Mouse (Mus musculus) heart, embryonic 15.5 days (tissue): ENCODE results near the gene Plxnc1. TPM values are rescaled to one million over a fixed set of nuclear protein-coding genes. Genes with fewer than 3 reads are reported as not detected.
A peak's percentile ranks its signal among the peaks of the same experiment; 100 is the strongest.

Experiments
- ATAC-seq: fragments of 200-750 bp; cut with Nextera tagmentation; replicated peaks from 2 replicates; pipeline ENCODE4 v1.8.0; 2017; ENCODE audit warnings: low read depth, moderate TSS enrichment; ENCODE audit not compliant: insufficient number of reproducible peaks, insufficient read depth, low FRiP score
- H3K27ac ChIP-seq: fragments of 300-500 bp; sonication (generic); 2 replicates; pipeline ENCODE4 v1.5.1; 2015; ENCODE audit warnings: mild to moderate bottlenecking, inconsistent platforms
- H3K27me3 ChIP-seq: fragments of 300-500 bp; sonication (generic); 2 replicates; pipeline ENCODE4 v1.6.1; 2015; ENCODE audit warnings: inconsistent platforms
- H3K36me3 ChIP-seq: fragments of 300-500 bp; sonication (generic); 2 replicates; pipeline ENCODE4 v1.6.1; 2015; ENCODE audit warnings: mild to moderate bottlenecking, inconsistent platforms
- H3K4me1 ChIP-seq: fragments of 300-500 bp; sonication (generic); replicated peaks from 2 replicates; pipeline ENCODE4 v1.6.1; 2015; ENCODE audit warnings: inconsistent platforms
- H3K4me2 ChIP-seq: fragments of 300-500 bp; sonication (generic); 2 replicates; pipeline ENCODE4 v1.6.1; 2015; ENCODE audit warnings: inconsistent platforms, mild to moderate bottlenecking, moderate library complexity
- H3K4me3 ChIP-seq: fragments of 300-500 bp; sonication (generic); 2 replicates; pipeline ENCODE4 v1.5.1; 2015; ENCODE audit warnings: mild to moderate bottlenecking, inconsistent platforms
- H3K9ac ChIP-seq: fragments of 300-500 bp; sonication (generic); 2 replicates; pipeline ENCODE4 v1.6.1; 2015; ENCODE audit warnings: mild to moderate bottlenecking, inconsistent platforms
- H3K9me3 ChIP-seq: fragments of 300-500 bp; sonication (generic); replicated peaks from 2 replicates; pipeline ENCODE4 v1.6.1; 2016; ENCODE audit warnings: inconsistent platforms
- WGBS: fragments of 180-500 bp; shearing (Covaris S2); methylation state at CpG from one replicate; pipeline ENCODE4 v1.1.7; 2015; ENCODE audit warnings: mixed read lengths; 5-methylcytosine and 5-hydroxymethylcytosine counted together
- polyA plus RNA-seq: library from polyadenylated mRNA; unstranded; fragments of >200 nt; fragmentation: Nextera tagmentation; extraction: Ambion mirVana; gene quantifications from 2 replicates; pipeline ENCODE4 v1.2.1, GENCODE M21; 2015

Plxnc1 gene
- polyA plus RNA-seq, 1 experiment from 2014 or later, result 2.9 TPM

- Histone ChIP-seq H3K9me3 (no peaks in the 10 kb centered on the region), H3K36me3 (no peaks in the 10 kb centered on the region), H3K9ac (no peak overlapping the region), H3K4me1 (peaks cover 10% of the 10 kb centered on the region), H3K4me3 (no peak overlapping the region), H3K27me3 (no peaks in the 10 kb centered on the region), H3K27ac (no peak overlapping the region), H3K4me2 (0 out of 2 replicates have a peak overlapping the region, but pooled peaks have one; percentile 6)
- no peak for ATAC-seq
- 53% methylated on average over 9 of the region's 9 CpGs for WGBS
Measured at GRCm38 (mm10) chr10:94974345-94975098, 29.9 kb upstream of the Plxnc1 start.

GRCm38 (mm10) chr10:94971625-94972161, 27.1 kb upstream of the Plxnc1 start:
- H3K27me3 ChIP-seq, result no peaks in the 10 kb centered on the region
- peaks cover 10% of the 10 kb centered on the region for H3K4me1 ChIP-seq
- H3K27ac ChIP-seq, result no peak overlapping the region
- no peaks in the 10 kb centered on the region for H3K36me3 ChIP-seq
- H3K9ac ChIP-seq, result no peak overlapping the region
- 77% methylated on average over 3 of the region's 3 CpGs for WGBS
- H3K9me3 ChIP-seq, result no peaks in the 10 kb centered on the region
- no peak overlapping the region for H3K4me2 ChIP-seq
- no peak overlapping the region for H3K4me3 ChIP-seq
- no peak for ATAC-seq

DNA sequence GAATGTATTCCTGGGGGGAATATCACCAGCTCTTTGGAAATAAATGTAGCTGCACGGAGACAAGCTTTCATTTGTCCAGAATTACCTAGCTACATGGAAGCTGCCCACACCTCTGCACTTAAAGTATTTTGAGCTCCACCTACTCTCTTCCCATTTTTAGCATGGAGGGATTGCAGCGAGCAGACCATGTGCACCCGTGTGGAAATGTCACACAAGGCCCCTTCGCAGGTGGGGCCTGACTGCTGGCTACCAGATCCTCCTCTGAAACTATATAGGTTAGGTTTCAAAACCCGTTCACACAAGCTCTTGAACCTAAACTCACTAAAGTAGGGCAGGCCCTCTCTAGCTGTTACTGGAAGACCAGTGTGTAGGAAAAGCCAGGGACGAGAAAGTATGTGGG, 25.6 kb upstream of the Plxnc1 start:
- H3K27ac ChIP-seq, result no peak overlapping the region
- 68% methylated on average over 6 of the region's 6 CpGs for WGBS
- no peaks in the 10 kb centered on the region for H3K27me3 ChIP-seq
- no peak overlapping the region for H3K4me2 ChIP-seq
- H3K4me1 ChIP-seq, result peaks cover 8% of the 10 kb centered on the region
- no peaks in the 10 kb centered on the region for H3K9me3 ChIP-seq
- ATAC-seq, result no peak
- no peaks in the 10 kb centered on the region for H3K36me3 ChIP-seq
- no peak overlapping the region for H3K9ac ChIP-seq
- H3K4me3 ChIP-seq, result no peak overlapping the region

GRCm38 (mm10) chr10:94967468-94967867, 22.8 kb upstream of the Plxnc1 start:
- H3K36me3 ChIP-seq, result no peaks in the 10 kb centered on the region
- no peak overlapping the region for H3K27ac ChIP-seq
- no peaks in the 10 kb centered on the region for H3K4me1 ChIP-seq
- H3K9me3 ChIP-seq, result no peaks in the 10 kb centered on the region
- no peaks in the 10 kb centered on the region for H3K27me3 ChIP-seq
- H3K4me2 ChIP-seq, result no peak overlapping the region
- WGBS, result 85% methylated on average over 7 of the region's 7 CpGs
- no peak overlapping the region for H3K9ac ChIP-seq
- no peak overlapping the region for H3K4me3 ChIP-seq
- no peak for ATAC-seq

DNA sequence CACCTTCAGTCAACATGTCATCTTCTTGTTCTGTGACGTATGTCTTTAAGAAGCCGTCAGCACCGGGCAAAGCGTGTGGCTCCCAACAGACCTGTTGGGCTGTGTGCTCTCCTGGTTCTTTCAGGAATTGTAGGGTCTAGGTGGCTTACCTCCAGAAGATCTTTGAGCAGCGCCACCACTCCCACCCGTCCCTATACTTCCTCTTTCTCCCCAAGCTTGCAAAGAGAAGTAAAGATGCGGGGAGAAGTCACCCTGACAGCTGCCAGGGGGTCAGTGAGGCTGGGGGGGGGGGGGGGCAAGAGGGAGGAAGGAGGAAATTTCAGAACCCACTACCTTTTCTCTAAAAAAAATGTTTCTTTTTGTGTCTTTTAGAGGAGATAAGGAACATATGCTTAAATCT, 22.2 kb upstream of the Plxnc1 start:
- 84% methylated on average over 7 of the region's 7 CpGs for WGBS
- no peak overlapping the region for H3K9ac ChIP-seq
- no peak overlapping the region for H3K4me2 ChIP-seq
- H3K4me3 ChIP-seq, result no peak overlapping the region
- H3K9me3 ChIP-seq, result no peaks in the 10 kb centered on the region
- no peaks in the 10 kb centered on the region for H3K27me3 ChIP-seq
- ATAC-seq, result no peak
- no peaks in the 10 kb centered on the region for H3K4me1 ChIP-seq
- H3K36me3 ChIP-seq, result no peaks in the 10 kb centered on the region
- H3K27ac ChIP-seq, result no peak overlapping the region

GRCm38 (mm10) chr10:94965093-94965492, 20.5 kb upstream of the Plxnc1 start:
- Histone ChIP-seq H3K4me1 (no peaks in the 10 kb centered on the region), H3K9ac (no peak overlapping the region), H3K4me2 (no peak overlapping the region), H3K27ac (no peak overlapping the region), H3K4me3 (no peak overlapping the region), H3K27me3 (no peaks in the 10 kb centered on the region), H3K9me3 (no peaks in the 10 kb centered on the region), H3K36me3 (no peaks in the 10 kb centered on the region)
- no peak for ATAC-seq
- WGBS, result 87% methylated on average over 3 of the region's 3 CpGs

- Histone ChIP-seq H3K36me3 (no peaks in the 10 kb centered on the region), H3K9ac (no peak overlapping the region), H3K27ac (no peak overlapping the region), H3K4me3 (no peak overlapping the region), H3K27me3 (no peaks in the 10 kb centered on the region), H3K4me1 (0 out of 2 replicates have a peak, but pooled peaks cover 2% of the 10 kb centered on the region), H3K9me3 (no peaks in the 10 kb centered on the region), H3K4me2 (no peak overlapping the region)
- 73% methylated on average over 10 of the region's 10 CpGs for WGBS
- ATAC-seq, result no peak
Measured at GRCm38 (mm10) chr10:94962005-94962404, 17.4 kb upstream of the Plxnc1 start.

GRCm38 (mm10) chr10:94961283-94961682, 16.6 kb upstream of the Plxnc1 start:
- H3K4me2 ChIP-seq, result no peak overlapping the region
- H3K4me3 ChIP-seq, result no peak overlapping the region
- no peaks in the 10 kb centered on the region for H3K36me3 ChIP-seq
- no peak overlapping the region for H3K27ac ChIP-seq
- no peaks in the 10 kb centered on the region for H3K9me3 ChIP-seq
- H3K4me1 ChIP-seq, result 0 out of 2 replicates have a peak, but pooled peaks cover 2% of the 10 kb centered on the region
- no peak overlapping the region for H3K9ac ChIP-seq
- ATAC-seq, result no peak
- no peaks in the 10 kb centered on the region for H3K27me3 ChIP-seq
- 76% methylated on average over 11 of the region's 11 CpGs for WGBS

DNA sequence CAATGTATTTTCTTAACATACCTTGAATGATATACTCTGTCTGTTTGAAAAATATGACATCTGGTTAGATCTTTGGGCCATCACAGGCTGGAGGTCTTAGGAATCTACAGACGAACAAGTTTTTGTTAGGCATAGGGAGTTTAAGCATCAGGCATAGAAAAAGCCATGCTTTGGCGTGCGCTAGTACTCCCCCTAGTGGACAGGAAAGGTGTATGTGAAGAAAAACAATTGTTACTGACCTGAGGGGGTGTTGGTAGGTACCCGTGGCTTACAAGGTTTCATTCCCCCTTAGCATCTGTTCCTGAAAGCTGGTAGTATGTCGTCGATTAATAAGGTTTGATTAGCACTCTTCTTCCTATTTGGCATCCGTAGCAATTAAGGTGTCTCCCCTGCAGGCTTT, 13.7 kb upstream of the Plxnc1 start:
- Histone ChIP-seq H3K36me3 (no peaks in the 10 kb centered on the region), H3K4me2 (0 out of 2 replicates have a peak overlapping the region, but pooled peaks have one; percentile 28), H3K27ac (no peak overlapping the region), H3K27me3 (no peaks in the 10 kb centered on the region), H3K9me3 (no peaks in the 10 kb centered on the region), H3K9ac (no peak overlapping the region), H3K4me1 (0 out of 2 replicates have a peak, but pooled peaks cover 2% of the 10 kb centered on the region), H3K4me3 (no peak overlapping the region)
- WGBS, result 9% methylated on average over 7 of the region's 7 CpGs
- ATAC-seq, result no peak

DNA sequence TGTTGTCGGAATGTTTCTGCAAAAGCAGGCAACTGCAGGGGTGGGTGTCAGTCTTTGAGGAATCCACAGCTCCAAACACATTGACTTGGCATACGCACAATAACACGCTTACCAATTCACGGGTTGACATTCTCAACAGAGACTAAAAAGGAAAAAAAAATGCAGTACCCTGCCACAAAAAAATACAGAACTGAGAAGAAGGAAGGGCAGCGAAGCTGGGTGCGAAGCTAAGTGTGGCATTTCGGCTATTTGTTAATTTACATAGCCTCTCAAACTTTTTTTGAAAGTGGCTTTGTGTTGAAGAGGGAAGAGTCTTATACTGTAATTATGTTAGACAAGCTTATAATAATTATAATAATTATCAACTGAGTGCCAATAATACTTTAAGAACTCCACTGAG, 13.1 kb upstream of the Plxnc1 start:
- 0 out of 2 replicates have a peak, but pooled peaks cover 2% of the 10 kb centered on the region for H3K4me1 ChIP-seq
- H3K36me3 ChIP-seq, result no peaks in the 10 kb centered on the region
- WGBS, result 78% methylated on average over 7 of the region's 7 CpGs
- H3K4me2 ChIP-seq, result no peak overlapping the region
- no peak overlapping the region for H3K27ac ChIP-seq
- no peak for ATAC-seq
- no peak overlapping the region for H3K9ac ChIP-seq
- no peaks in the 10 kb centered on the region for H3K27me3 ChIP-seq
- H3K9me3 ChIP-seq, result no peaks in the 10 kb centered on the region
- H3K4me3 ChIP-seq, result no peak overlapping the region

DNA sequence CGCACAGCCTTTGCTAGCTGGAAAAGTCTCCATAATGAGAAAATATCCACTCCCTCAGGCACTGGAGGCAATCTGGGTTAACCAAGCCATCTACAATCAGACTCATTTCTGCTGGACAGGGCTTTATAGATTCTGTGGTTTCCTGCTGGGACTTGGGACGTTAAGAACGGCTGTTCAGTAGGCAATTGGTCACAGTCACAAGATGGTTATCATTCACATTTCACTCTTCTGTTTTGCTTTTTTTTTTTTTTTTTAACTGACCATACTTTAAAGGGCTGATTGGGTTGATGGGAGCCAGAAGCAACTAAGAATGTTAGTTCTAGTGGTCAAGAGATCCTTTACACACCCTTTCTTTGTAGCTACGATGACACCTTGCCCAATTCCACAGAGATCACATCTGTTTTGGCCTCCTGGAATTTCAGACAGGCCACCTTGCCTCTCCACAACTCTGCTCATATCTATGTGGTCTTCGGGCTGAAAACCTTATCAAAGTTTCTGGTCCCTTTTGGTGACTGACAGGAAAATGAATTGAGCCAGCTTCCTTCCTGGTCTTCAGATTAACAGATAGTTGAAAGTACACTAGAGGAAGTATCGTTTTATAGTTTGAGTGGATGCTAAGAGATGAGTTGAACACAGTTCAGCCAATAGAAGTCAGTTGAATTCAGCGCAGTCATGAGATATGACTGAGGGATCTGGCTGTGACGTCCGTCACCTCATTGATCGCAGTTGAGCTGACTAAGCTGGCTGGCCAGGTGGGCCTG, 3.5 kb upstream of the Plxnc1 start:
- WGBS, result 67% methylated on average over 10 of the region's 10 CpGs
- ATAC-seq, result no peak
- H3K4me2 ChIP-seq, result no peak overlapping the region

More for the DNA sequence above, 3.5 kb upstream of the Plxnc1 start:
- Histone ChIP-seq H3K4me3 (no peak overlapping the region), H3K9ac (no peak overlapping the region), H3K4me1 (peaks cover 22% of the 10 kb centered on the region), H3K36me3 (no peaks in the 10 kb centered on the region), H3K27me3 (peaks cover 35% of the 10 kb centered on the region), H3K9me3 (no peaks in the 10 kb centered on the region), H3K27ac (no peak overlapping the region)
